Mouse (Mus musculus): ENCODE measurements around the gene 1110008P14Rik.

DNA sequence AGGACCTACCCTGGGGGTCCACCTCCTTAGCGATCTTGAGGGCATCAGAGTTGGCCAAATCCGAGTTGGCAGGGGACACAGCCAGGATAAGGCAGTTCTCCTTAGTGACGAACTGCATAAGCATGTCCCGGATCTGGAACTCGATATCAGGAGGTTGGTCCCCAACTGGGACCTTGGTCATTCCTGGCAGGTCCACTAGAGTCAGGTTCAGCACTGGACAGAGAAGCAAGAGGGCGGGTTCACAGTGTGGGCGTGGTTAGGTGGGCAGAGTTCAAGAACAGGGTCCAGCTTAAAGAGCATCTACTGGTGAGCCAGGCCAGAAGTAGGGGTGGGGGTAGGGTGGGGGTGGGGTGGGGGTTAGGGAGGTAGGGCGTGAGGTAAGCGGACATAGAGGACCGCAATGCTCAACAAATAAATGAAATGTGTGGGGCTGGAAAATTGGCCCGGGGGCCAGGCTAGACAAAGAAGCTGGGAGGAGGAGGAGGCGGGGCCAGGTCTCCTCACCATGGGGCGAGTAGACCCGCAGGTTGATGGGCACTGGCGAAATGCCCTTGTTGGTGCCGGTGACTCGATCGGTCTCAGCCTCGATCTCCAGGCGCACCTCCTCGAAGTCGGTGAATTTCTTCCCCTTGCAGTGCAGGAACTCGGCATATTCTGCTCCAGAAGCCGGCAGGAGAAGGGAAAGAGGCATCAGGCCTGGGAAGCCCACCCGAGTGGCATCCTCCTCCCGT is 41.7 kb downstream of the 1110008P14Rik start:
- TF ChIP-seq POLR2A (IDR thresholded peaks at IDR 0.05; ENCODE audit: extremely low read depth, insufficient read depth, low read length) (no peak), CTCF (IDR thresholded peaks at IDR 0.05; ENCODE audit: extremely low read depth, insufficient read depth, low read length) (no peak)
